Comparison of ENCODE assay signal across 7 mouse cellular contexts in the genomic region with DNA sequence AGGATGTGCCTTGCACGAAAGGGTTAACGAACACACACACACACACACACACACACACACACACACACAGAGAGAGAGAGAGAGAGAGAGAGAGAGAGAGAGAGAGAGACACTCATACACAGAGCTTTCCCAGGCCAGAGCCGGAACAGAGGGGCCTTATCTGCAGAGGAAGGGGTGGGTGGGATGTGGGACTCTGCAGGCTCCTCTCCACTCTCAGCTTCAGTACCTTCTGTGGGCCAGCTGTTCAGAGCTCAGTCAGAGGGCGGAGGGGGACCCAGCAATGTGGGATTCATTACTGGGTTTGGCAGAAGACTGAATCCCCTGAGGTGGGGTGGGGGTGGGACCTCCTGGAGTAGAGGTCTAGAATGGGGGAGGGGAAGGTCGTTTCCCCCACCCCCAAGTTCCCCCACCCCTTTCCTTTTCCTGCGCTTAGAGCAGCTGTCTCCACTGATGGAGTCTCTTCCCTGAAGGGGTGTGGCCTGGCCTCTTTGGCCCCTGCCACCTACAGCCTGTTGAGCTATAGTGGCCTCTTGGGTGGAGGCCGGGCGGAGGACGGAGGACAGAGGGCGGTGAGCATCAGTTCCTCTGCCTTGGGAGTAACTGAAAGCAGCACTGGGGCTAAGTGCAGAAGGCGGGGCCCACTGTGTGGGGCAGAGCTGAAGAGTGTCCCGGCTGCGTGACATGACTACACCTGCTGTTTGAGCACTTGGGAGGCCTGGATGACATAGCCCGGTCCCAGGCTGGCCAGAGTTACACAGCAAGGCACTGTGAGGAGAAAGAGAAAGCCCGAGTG.
A peak's percentile ranks its signal among the peaks of the same experiment; 100 is the strongest.
DNase-seq lines count a peak whose midpoint lies in the region; ATAC-seq and TF ChIP-seq lines count a peak whose summit lies in the region.

No protein-coding gene starts in this region.

- ATAC-seq in embryonic facial prominence, embryonic 14.5 days (ENCODE audit: low read depth): peak; percentile 84
- peak; percentile 53 for ATAC-seq in hindbrain, embryonic 11.5 days (ENCODE audit: low FRiP score)
- ATAC-seq in lung, embryonic 14.5 days (ENCODE audit: insufficient read depth): peak; percentile 53
- peak; percentile 41; the same call in 1 of the 2 replicates for ATAC-seq in neural tube, embryonic 14.5 days (ENCODE audit: low read depth)

- H3K4me1 ChIP-seq in embryonic facial prominence, embryonic 14.5 days (ENCODE audit: control insufficient read depth, insufficient read depth, low read length): peaks cover 75% of the 10 kb centered on the region
- H3K4me1 ChIP-seq in hindbrain, embryonic 11.5 days (replicated peaks; ENCODE audit: control insufficient read depth, insufficient read depth, low read length): peaks cover 37% of the 10 kb centered on the region
- H3K4me1 ChIP-seq in lung, embryonic 14.5 days (ENCODE audit: insufficient read depth): peaks cover 61% of the 10 kb centered on the region
- H3K4me1 ChIP-seq in neural tube, embryonic 14.5 days (ENCODE audit: control insufficient read depth, insufficient read depth, low read length): peaks cover 30% of the 10 kb centered on the region

- H3K4me2 ChIP-seq in embryonic facial prominence, embryonic 14.5 days (ENCODE audit: low read depth, low read length): peak overlapping the region; percentile 34
- no peak overlapping the region for H3K4me2 ChIP-seq in hindbrain, embryonic 11.5 days (replicated peaks; ENCODE audit: low read depth, low read length)
- peak overlapping the region; percentile 31 for H3K4me2 ChIP-seq in lung, embryonic 14.5 days
- H3K4me2 ChIP-seq in neural tube, embryonic 14.5 days (ENCODE audit: low read depth, low read length): no peak overlapping the region

- no peaks in the 10 kb centered on the region for H3K9me3 ChIP-seq in embryonic facial prominence, embryonic 14.5 days (ENCODE audit: control insufficient read depth, low read length)
- no peaks in the 10 kb centered on the region for H3K9me3 ChIP-seq in hindbrain, embryonic 11.5 days (ENCODE audit: control insufficient read depth, low read length)
- no peaks in the 10 kb centered on the region for H3K9me3 ChIP-seq in lung, embryonic 14.5 days (ENCODE audit: low read depth, low read length)
- no peaks in the 10 kb centered on the region for H3K9me3 ChIP-seq in neural tube, embryonic 14.5 days (ENCODE audit: control insufficient read depth, low read length)

- 15% methylated on average over 13 of the region's 15 CpGs for WGBS in embryonic facial prominence, embryonic 14.5 days
- WGBS in hindbrain, embryonic 11.5 days: 30% methylated on average over 15 of the region's 15 CpGs
- 20% methylated on average over 15 of the region's 15 CpGs for WGBS in lung, embryonic 14.5 days
- 37% methylated on average over 14 of the region's 15 CpGs for WGBS in neural tube, embryonic 14.5 days

- no peak overlapping the region for H3K4me3 ChIP-seq in embryonic facial prominence, embryonic 14.5 days (ENCODE audit: low read depth, low read length)
- no peak overlapping the region for H3K4me3 ChIP-seq in hindbrain, embryonic 11.5 days (ENCODE audit: low read depth, low read length)
- no peak overlapping the region for H3K4me3 ChIP-seq in lung, embryonic 14.5 days (ENCODE audit: low read depth, low read length)
- no peak overlapping the region for H3K4me3 ChIP-seq in neural tube, embryonic 14.5 days (ENCODE audit: low read depth, low read length)

- H3K27me3 ChIP-seq in embryonic facial prominence, embryonic 14.5 days (replicated peaks; ENCODE audit: control insufficient read depth, insufficient read depth, low read length): no peaks in the 10 kb centered on the region
- no peaks in the 10 kb centered on the region for H3K27me3 ChIP-seq in hindbrain, embryonic 11.5 days (ENCODE audit: control insufficient read depth, insufficient read depth, low read length)
- no peaks in the 10 kb centered on the region for H3K27me3 ChIP-seq in lung, embryonic 14.5 days (ENCODE audit: insufficient read depth, low read length)
- no peaks in the 10 kb centered on the region for H3K27me3 ChIP-seq in neural tube, embryonic 14.5 days (ENCODE audit: control insufficient read depth, insufficient read depth, low read length)

- DNase-seq in NIH3T3 (ENCODE audit: low read depth): peak; percentile 69
- DNase-seq in embryonic facial prominence, embryonic 14.5 days (ENCODE audit: low spot score): peak; percentile 94
- peak; percentile 62 for DNase-seq in hindbrain, embryonic 11.5 days (ENCODE audit: low spot score)
- peak; percentile 66 for DNase-seq in lung, embryonic 14.5 days
- DNase-seq in cerebellum, adult 9-11 months: no peak
- no peak for DNase-seq in layer of hippocampus, postnatal 36 days

- peak overlapping the region; percentile 30; the same call in 1 of the 2 replicates for H3K9ac ChIP-seq in embryonic facial prominence, embryonic 14.5 days (ENCODE audit: low read depth, low read length)
- H3K9ac ChIP-seq in hindbrain, embryonic 11.5 days (ENCODE audit: low read depth, low read length): no peak overlapping the region
- H3K9ac ChIP-seq in lung, embryonic 14.5 days: no peak overlapping the region
- H3K9ac ChIP-seq in neural tube, embryonic 14.5 days (replicated peaks; ENCODE audit: low read depth, low read length): no peak overlapping the region

- peak overlapping the region; percentile 88 for H3K27ac ChIP-seq in embryonic facial prominence, embryonic 14.5 days (replicated peaks; ENCODE audit: low read depth, low read length)
- peak overlapping the region; percentile 92 for H3K27ac ChIP-seq in hindbrain, embryonic 11.5 days (ENCODE audit: low read depth, low read length)
- peak overlapping the region; percentile 90 for H3K27ac ChIP-seq in lung, embryonic 14.5 days (ENCODE audit: low read depth)
- peak overlapping the region; percentile 60 for H3K27ac ChIP-seq in neural tube, embryonic 14.5 days (ENCODE audit: low read depth, low read length)

- no peaks in the 10 kb centered on the region for H3K36me3 ChIP-seq in embryonic facial prominence, embryonic 14.5 days (ENCODE audit: control insufficient read depth, insufficient read depth, low read length)
- H3K36me3 ChIP-seq in hindbrain, embryonic 11.5 days (ENCODE audit: control insufficient read depth, insufficient read depth, low read length): no peaks in the 10 kb centered on the region
- no peaks in the 10 kb centered on the region for H3K36me3 ChIP-seq in lung, embryonic 14.5 days (ENCODE audit: insufficient read depth)
- no peaks in the 10 kb centered on the region for H3K36me3 ChIP-seq in neural tube, embryonic 14.5 days (ENCODE audit: control insufficient read depth, insufficient read depth, low read length)

- TF ChIP-seq CTCF in lung, embryonic 14.5 days (IDR thresholded peaks at IDR 0.05; ENCODE audit: low read depth): no peak

Comparison
In these comparisons a context has a peak if more than half of its experiments do, and no peak if none do; other contexts are left out.
1. DNase-seq: peak in NIH3T3 (single experiment), embryonic facial prominence, embryonic 14.5 days (single experiment), hindbrain, embryonic 11.5 days (single experiment) and lung, embryonic 14.5 days (single experiment); none in cerebellum, adult 9-11 months (single experiment) and layer of hippocampus, postnatal 36 days (0 of 2).
2. H3K4me2 ChIP-seq: peak in embryonic facial prominence, embryonic 14.5 days (single experiment) and lung, embryonic 14.5 days (single experiment); none in hindbrain, embryonic 11.5 days (single experiment) and neural tube, embryonic 14.5 days (single experiment).
3. Peak in every context shown above with its lines, with median percentiles within 50 percentile points of each other: ATAC-seq and H3K27ac ChIP-seq.